16 mouse cellular contexts compared by ENCODE assay signal in genomic region chr5:92893711-92894110, GRCm38 (mm10).
DNase-seq lines count a peak whose midpoint lies in the region; ATAC-seq and TF ChIP-seq lines count a peak whose summit lies in the region.
"Had no signal": no experiment of that assay in that cellular context is flagged by ENCODE, and none has a peak within 500 bp of the region (broad histone marks: within the 10 kb centered on the region; RNA-seq: fewer than 3 reads in every experiment).

No protein-coding gene starts in this region.

- WGBS in forebrain, embryonic 10.5 days = 0% methylated on average over 1 of the region's 1 CpGs
- WGBS in forebrain, postnatal 0 days = 19% methylated on average over 1 of the region's 1 CpGs
- WGBS in kidney, embryonic 16.5 days = 6% methylated on average over 1 of the region's 1 CpGs
- 0% methylated on average over 1 of the region's 1 CpGs for WGBS in kidney, embryonic 14.5 days
- 11% methylated on average over 1 of the region's 1 CpGs for WGBS in intestine, embryonic 15.5 days

- no peaks in the 10 kb centered on the region for H3K9me3 ChIP-seq in forebrain, embryonic 10.5 days
- H3K9me3 ChIP-seq in forebrain, postnatal 0 days (ENCODE audit: low read length) = no peaks in the 10 kb centered on the region
- no peaks in the 10 kb centered on the region for H3K9me3 ChIP-seq in kidney, embryonic 16.5 days (ENCODE audit: low read length)
- H3K9me3 ChIP-seq in kidney, embryonic 14.5 days (ENCODE audit: control insufficient read depth, low read length) = no peaks in the 10 kb centered on the region
- no peaks in the 10 kb centered on the region for H3K9me3 ChIP-seq in intestine, embryonic 15.5 days
- H3K9me3 ChIP-seq: embryonic facial prominence, embryonic 15.5 days had no signal

- peak; percentile 43 for DNase-seq in forebrain, embryonic 10.5 days (ENCODE audit: extremely low spot score, low spot score)
- no peak for DNase-seq in forebrain, postnatal 0 days
- peak; percentile 40 for DNase-seq in ES-CJ7 (ENCODE audit: low read depth, low spot score)
- DNase-seq in c-Kit-positive CD71-positive TER-119-positive erythroid progenitor cells, embryonic 14.5 days (ENCODE audit: low spot score) = no peak
- DNase-seq in lung, postnatal 14 days = no peak
- DNase-seq: adrenal gland, adult 8-10 months; cerebellum, postnatal 10 days; layer of hippocampus, postnatal 36 days; left cerebral cortex, postnatal 4 days; lung, adult 18-20 months; thymus, postnatal 14 days had no signal

- H3K4me3 ChIP-seq in forebrain, embryonic 10.5 days = peak overlapping the region; percentile 9; the same call in 1 of the 2 replicates
- no peak overlapping the region for H3K4me3 ChIP-seq in forebrain, postnatal 0 days (ENCODE audit: low read depth, low read length)
- H3K4me3 ChIP-seq in kidney, embryonic 16.5 days (ENCODE audit: low read length) = no peak overlapping the region
- no peak overlapping the region for H3K4me3 ChIP-seq in kidney, embryonic 14.5 days (ENCODE audit: low read length)
- H3K4me3 ChIP-seq in intestine, embryonic 15.5 days (replicated peaks) = no peak overlapping the region
- H3K4me3 ChIP-seq: embryonic facial prominence, embryonic 15.5 days had no signal

- peak overlapping the region; percentile 83 for H3K27ac ChIP-seq in forebrain, embryonic 10.5 days
- H3K27ac ChIP-seq in forebrain, postnatal 0 days (ENCODE audit: low read depth, low read length) = no peak overlapping the region
- peak overlapping the region; percentile 56; the same call in 1 of the 2 replicates for H3K27ac ChIP-seq in kidney, embryonic 16.5 days (ENCODE audit: low read length)
- H3K27ac ChIP-seq in kidney, embryonic 14.5 days (ENCODE audit: low read depth, low read length) = no peak overlapping the region
- H3K27ac ChIP-seq in intestine, embryonic 15.5 days = peak overlapping the region; percentile 42
- H3K27ac ChIP-seq: embryonic facial prominence, embryonic 15.5 days had no signal

- H3K36me3 ChIP-seq in forebrain, embryonic 10.5 days (replicated peaks) = peaks cover 7% of the 10 kb centered on the region; the same call in 1 of the 2 replicates
- H3K36me3 ChIP-seq in forebrain, postnatal 0 days (ENCODE audit: insufficient read depth) = no peaks in the 10 kb centered on the region
- no peaks in the 10 kb centered on the region for H3K36me3 ChIP-seq in kidney, embryonic 16.5 days (ENCODE audit: insufficient read depth, low read length)
- no peaks in the 10 kb centered on the region for H3K36me3 ChIP-seq in kidney, embryonic 14.5 days (ENCODE audit: control insufficient read depth, insufficient read depth, low read length)
- H3K36me3 ChIP-seq in intestine, embryonic 15.5 days = no peaks in the 10 kb centered on the region
- H3K36me3 ChIP-seq: embryonic facial prominence, embryonic 15.5 days had no signal

- H3K4me1 ChIP-seq in forebrain, embryonic 10.5 days = peaks cover 68% of the 10 kb centered on the region
- H3K4me1 ChIP-seq in forebrain, postnatal 0 days (ENCODE audit: insufficient read depth) = 0 out of 2 replicates have a peak, but pooled peaks cover 3% of the 10 kb centered on the region
- H3K4me1 ChIP-seq in kidney, embryonic 16.5 days (ENCODE audit: insufficient read depth, low read length) = peaks cover 23% of the 10 kb centered on the region
- H3K4me1 ChIP-seq in kidney, embryonic 14.5 days (ENCODE audit: control insufficient read depth, insufficient read depth, low read length) = peaks cover 11% of the 10 kb centered on the region; the same call in 1 of the 2 replicates
- peaks cover 32% of the 10 kb centered on the region for H3K4me1 ChIP-seq in intestine, embryonic 15.5 days (replicated peaks)

- no peak overlapping the region for H3K9ac ChIP-seq in forebrain, postnatal 0 days
- peak overlapping the region; percentile 22; the same call in 1 of the 2 replicates for H3K9ac ChIP-seq in kidney, embryonic 16.5 days (replicated peaks; ENCODE audit: low read length)
- no peak overlapping the region for H3K9ac ChIP-seq in kidney, embryonic 14.5 days (ENCODE audit: low read depth, low read length)
- H3K9ac ChIP-seq in intestine, embryonic 15.5 days = no peak overlapping the region
- H3K9ac ChIP-seq: embryonic facial prominence, embryonic 15.5 days had no signal

- H3K27me3 ChIP-seq in forebrain, embryonic 10.5 days (ENCODE audit: poor library complexity, severe bottlenecking) = no peaks in the 10 kb centered on the region
- H3K27me3 ChIP-seq in forebrain, postnatal 0 days (ENCODE audit: insufficient read depth, low read length) = no peaks in the 10 kb centered on the region
- H3K27me3 ChIP-seq in kidney, embryonic 16.5 days (ENCODE audit: insufficient read depth, low read length) = no peaks in the 10 kb centered on the region
- H3K27me3 ChIP-seq in kidney, embryonic 14.5 days (ENCODE audit: control insufficient read depth, insufficient read depth, low read length) = no peaks in the 10 kb centered on the region
- no peaks in the 10 kb centered on the region for H3K27me3 ChIP-seq in intestine, embryonic 15.5 days (replicated peaks)
- H3K27me3 ChIP-seq: embryonic facial prominence, embryonic 15.5 days had no signal

- no peak for TF ChIP-seq CTCF in forebrain, postnatal 0 days (IDR thresholded peaks at IDR 0.05; ENCODE audit: low read depth)

- H3K4me2 ChIP-seq in forebrain, postnatal 0 days (ENCODE audit: low read depth) = no peak overlapping the region
- H3K4me2 ChIP-seq in kidney, embryonic 16.5 days (replicated peaks; ENCODE audit: low read depth, low read length) = no peak overlapping the region
- H3K4me2 ChIP-seq in kidney, embryonic 14.5 days (replicated peaks; ENCODE audit: low read depth, low read length) = no peak overlapping the region
- no peak overlapping the region for H3K4me2 ChIP-seq in intestine, embryonic 15.5 days (replicated peaks)
- H3K4me2 ChIP-seq: embryonic facial prominence, embryonic 15.5 days had no signal

- no peak for ATAC-seq in forebrain, postnatal 0 days
- ATAC-seq in kidney, embryonic 16.5 days (ENCODE audit: low FRiP score, low TSS enrichment) = no peak
- ATAC-seq in kidney, embryonic 14.5 days (ENCODE audit: low FRiP score, low TSS enrichment) = no peak
- ATAC-seq in intestine, embryonic 15.5 days = no peak
- ATAC-seq: hindbrain, embryonic 16.5 days had no signal

Comparison
In these comparisons a context has a peak if more than half of its experiments do, and no peak if none do; other contexts are left out.
1. DNase-seq: peak in forebrain, embryonic 10.5 days (single experiment) and ES-CJ7 (single experiment); none in forebrain, postnatal 0 days (single experiment), c-Kit-positive CD71-positive TER-119-positive erythroid progenitor cells, embryonic 14.5 days (single experiment) and lung, postnatal 14 days (single experiment).
2. H3K27ac ChIP-seq: peak in forebrain, embryonic 10.5 days (single experiment), kidney, embryonic 16.5 days (single experiment) and intestine, embryonic 15.5 days (single experiment); none in forebrain, postnatal 0 days (single experiment) and kidney, embryonic 14.5 days (single experiment).